Mouse (Mus musculus) intestine, embryonic 16.5 days (tissue): ENCODE measurements at regions not wholly inside any gene's neighbourhood (a gene's known extent, or its start where the extent isn't known, plus 50 kb on each side); places are given as distances from the start of the nearest gene placed in this dataset.
"Not testable (repeated sequence)": the region's sequence is repeated elsewhere in the genome, so short reads cannot be mapped to it uniquely, and the experiment has no call there.

Experiments
- ATAC-seq: fragments of 200-750 bp; cut with Nextera tagmentation; 2 replicates; pipeline ENCODE4 v1.8.0; 2017; ENCODE audit warnings: moderate TSS enrichment, moderate library complexity
- H3K27ac ChIP-seq: fragments of 300-500 bp; sonication (generic); 2 replicates; pipeline ENCODE4 v1.5.1; 2014; ENCODE audit warnings: mild to moderate bottlenecking, low read length
- H3K27me3 ChIP-seq: fragments of 300-500 bp; sonication (generic); replicated peaks from 2 replicates; pipeline ENCODE4 v1.6.1; 2014; ENCODE audit warnings: low read length, control low read depth, mixed read lengths; ENCODE audit not compliant: control insufficient read depth, insufficient read depth
- H3K36me3 ChIP-seq: fragments of 300-500 bp; sonication (generic); 2 replicates; pipeline ENCODE4 v1.6.1; 2014; ENCODE audit warnings: low read length, control low read depth; ENCODE audit not compliant: control insufficient read depth, insufficient read depth
- H3K4me1 ChIP-seq: fragments of 300-500 bp; sonication (generic); 2 replicates; pipeline ENCODE4 v1.6.1; 2014; ENCODE audit warnings: low read length, control low read depth, mixed read lengths; ENCODE audit not compliant: control insufficient read depth, insufficient read depth
- H3K4me2 ChIP-seq: fragments of 300-500 bp; sonication (generic); 2 replicates; pipeline ENCODE4 v1.6.1; 2014; ENCODE audit warnings: low read depth, low read length, control low read depth
- H3K4me3 ChIP-seq: fragments of 300-500 bp; sonication (generic); 2 replicates; pipeline ENCODE4 v1.5.1; 2014; ENCODE audit warnings: mild to moderate bottlenecking, low read length
- H3K9ac ChIP-seq: fragments of 300-500 bp; sonication (generic); 2 replicates; pipeline ENCODE4 v1.6.1; 2014; ENCODE audit warnings: low read depth, low read length
- H3K9me3 ChIP-seq: fragments of 300-500 bp; sonication (generic); 2 replicates; pipeline ENCODE4 v1.6.1; 2016; ENCODE audit warnings: low read length, control low read depth; ENCODE audit not compliant: control insufficient read depth
- WGBS: fragments of 180-500 bp; shearing (Covaris S2); extraction: QIAGEN DNeasy Blood & Tissue Kit; methylation state at CpG from one replicate; pipeline ENCODE4 v1.1.7; 2014; 5-methylcytosine and 5-hydroxymethylcytosine counted together

- peak; percentile 86 for ATAC-seq
- Histone ChIP-seq H3K9me3 (no peaks in the 10 kb centered on the region), H3K4me3 (no peak overlapping the region), H3K27ac (no peak overlapping the region), H3K9ac (no peak overlapping the region), H3K4me2 (no peak overlapping the region), H3K27me3 (no peaks in the 10 kb centered on the region), H3K4me1 (no peaks in the 10 kb centered on the region), H3K36me3 (no peaks in the 10 kb centered on the region)
- 56% methylated on average over 4 of the region's 4 CpGs for WGBS
Measured at GRCm38 (mm10) chr6:4149663-4150062, 62.9 kb upstream of the Bet1 start.

- peak; percentile 76 for ATAC-seq
- H3K4me1 ChIP-seq, result no peaks in the 10 kb centered on the region
- no peaks in the 10 kb centered on the region for H3K36me3 ChIP-seq
- H3K9ac ChIP-seq, result no peak overlapping the region
- H3K9me3 ChIP-seq, result no peaks in the 10 kb centered on the region
- no peak overlapping the region for H3K4me2 ChIP-seq
- 67% methylated on average over 2 of the region's 2 CpGs for WGBS
- no peaks in the 10 kb centered on the region for H3K27me3 ChIP-seq
- H3K27ac ChIP-seq, result no peak overlapping the region
- no peak overlapping the region for H3K4me3 ChIP-seq
Measured at GRCm38 (mm10) chr6:4158293-4158692, 71.5 kb upstream of the Bet1 start.

GRCm38 (mm10) chr6:4163733-4164132, 77.0 kb upstream of the Bet1 start:
- no peaks in the 10 kb centered on the region for H3K9me3 ChIP-seq
- no peak overlapping the region for H3K9ac ChIP-seq
- H3K4me1 ChIP-seq, result no peaks in the 10 kb centered on the region
- no peaks in the 10 kb centered on the region for H3K27me3 ChIP-seq
- ATAC-seq, result no peak
- no peak overlapping the region for H3K27ac ChIP-seq
- no peaks in the 10 kb centered on the region for H3K36me3 ChIP-seq
- no peak overlapping the region for H3K4me3 ChIP-seq
- no peak overlapping the region for H3K4me2 ChIP-seq
- 54% methylated on average over 1 of the region's 1 CpGs for WGBS

- Histone ChIP-seq H3K27ac (no peak overlapping the region), H3K27me3 (no peaks in the 10 kb centered on the region), H3K36me3 (no peaks in the 10 kb centered on the region), H3K4me1 (no peaks in the 10 kb centered on the region), H3K9me3 (no peaks in the 10 kb centered on the region), H3K9ac (no peak overlapping the region), H3K4me3 (no peak overlapping the region), H3K4me2 (no peak overlapping the region)
- ATAC-seq, result no peak
- 65% methylated on average over 4 of the region's 4 CpGs for WGBS
Measured at GRCm38 (mm10) chr6:4167112-4167511, 80.3 kb upstream of the Bet1 start.

- Histone ChIP-seq H3K9me3 (no peaks in the 10 kb centered on the region), H3K4me2 (no peak overlapping the region), H3K4me1 (no peaks in the 10 kb centered on the region), H3K9ac (no peak overlapping the region), H3K4me3 (no peak overlapping the region), H3K27me3 (no peaks in the 10 kb centered on the region), H3K27ac (no peak overlapping the region), H3K36me3 (no peaks in the 10 kb centered on the region)
- ATAC-seq, result no peak
Measured at GRCm38 (mm10) chr6:4167757-4168156, 81.0 kb upstream of the Bet1 start.

GRCm38 (mm10) chr6:4171561-4171960, 84.8 kb upstream of the Bet1 start:
- WGBS, result 58% methylated on average over 4 of the region's 4 CpGs
- H3K36me3 ChIP-seq, result no peaks in the 10 kb centered on the region
- no peaks in the 10 kb centered on the region for H3K27me3 ChIP-seq
- no peak for ATAC-seq
- no peaks in the 10 kb centered on the region for H3K4me1 ChIP-seq
- H3K4me3 ChIP-seq, result no peak overlapping the region
- H3K4me2 ChIP-seq, result no peak overlapping the region
- no peak overlapping the region for H3K9ac ChIP-seq
- H3K9me3 ChIP-seq, result no peaks in the 10 kb centered on the region
- H3K27ac ChIP-seq, result no peak overlapping the region

- 74% methylated on average over 4 of the region's 4 CpGs for WGBS
- Histone ChIP-seq H3K4me2 (no peak overlapping the region), H3K36me3 (no peaks in the 10 kb centered on the region), H3K9ac (no peak overlapping the region), H3K4me1 (no peaks in the 10 kb centered on the region), H3K27me3 (no peaks in the 10 kb centered on the region), H3K9me3 (no peaks in the 10 kb centered on the region), H3K27ac (no peak overlapping the region), H3K4me3 (no peak overlapping the region)
- ATAC-seq, result no peak
Measured at GRCm38 (mm10) chr6:4187683-4188082, 100.9 kb upstream of the Bet1 start.

GRCm38 (mm10) chr6:4190976-4191375, 104.2 kb upstream of the Bet1 start:
- H3K9ac ChIP-seq, H3K27me3 ChIP-seq, H3K4me3 ChIP-seq, H3K27ac ChIP-seq, H3K9me3 ChIP-seq, H3K36me3 ChIP-seq, ATAC-seq, H3K4me1 ChIP-seq, H3K4me2 ChIP-seq: not testable (repeated sequence)
- WGBS, result 62% methylated on average over 5 of the region's 5 CpGs

GRCm38 (mm10) chr6:4193286-4193685, 106.5 kb upstream of the Bet1 start:
- Histone ChIP-seq H3K27me3 (no peaks in the 10 kb centered on the region), H3K4me2 (no peak overlapping the region), H3K4me1 (no peaks in the 10 kb centered on the region), H3K9ac (no peak overlapping the region), H3K27ac (no peak overlapping the region), H3K36me3 (no peaks in the 10 kb centered on the region), H3K4me3 (no peak overlapping the region), H3K9me3 (no peaks in the 10 kb centered on the region)
- ATAC-seq, result no peak
- 85% methylated on average over 5 of the region's 5 CpGs for WGBS

- Histone ChIP-seq H3K4me2 (no peak overlapping the region), H3K36me3 (no peaks in the 10 kb centered on the region), H3K27ac (no peak overlapping the region), H3K4me1 (no peaks in the 10 kb centered on the region), H3K4me3 (no peak overlapping the region), H3K9me3 (no peaks in the 10 kb centered on the region), H3K27me3 (no peaks in the 10 kb centered on the region), H3K9ac (no peak overlapping the region)
- no peak for ATAC-seq
- WGBS, result 58% methylated on average over 2 of the region's 2 CpGs
Measured at GRCm38 (mm10) chr6:4201176-4201575, 114.4 kb upstream of the Bet1 start.
